Mouse (Mus musculus): ENCODE measurements around the gene Pla2g2f. TPM values are rescaled to one million over a fixed set of nuclear protein-coding genes. Genes with fewer than 3 reads are reported as not detected.

Gene Pla2g2f
- polyA plus RNA-seq, 1 experiment from 2014 or later, result 0.07 TPM

GRCm38 (mm10) chr4:138780300-138780699, 22.9 kb upstream of the Pla2g2f start:
- 73% methylated on average over 5 of the region's 5 CpGs for WGBS
- H3K27me3 ChIP-seq (ENCODE audit: control insufficient read depth, insufficient read depth, low read length), result peaks cover 16% of the 10 kb centered on the region

GRCm38 (mm10) chr4:138777417-138778407, 20.3 kb upstream of the Pla2g2f start:
- no peak for ATAC-seq (replicated peaks; ENCODE audit: extremely low read depth, insufficient read depth, low FRiP score)
- Histone ChIP-seq H3K27me3 (ENCODE audit: control insufficient read depth, insufficient read depth, low read length) (peaks cover 11% of the 10 kb centered on the region), H3K4me2 (ENCODE audit: low read depth, low read length) (no peak overlapping the region), H3K4me3 (ENCODE audit: low read length) (no peak overlapping the region), H3K27ac (ENCODE audit: low read length) (no peak overlapping the region), H3K9me3 (replicated peaks; ENCODE audit: control insufficient read depth, low read length) (no peaks in the 10 kb centered on the region), H3K4me1 (ENCODE audit: control insufficient read depth, insufficient read depth, low read length) (no peaks in the 10 kb centered on the region), H3K9ac (ENCODE audit: low read length) (no peak overlapping the region), H3K36me3 (ENCODE audit: control insufficient read depth, insufficient read depth) (no peaks in the 10 kb centered on the region)
- 44% methylated on average over 20 of the region's 20 CpGs for WGBS

More at GRCm38 (mm10) chr4:138780300-138780699, 22.9 kb upstream of the Pla2g2f start:
- H3K9me3 ChIP-seq (replicated peaks; ENCODE audit: control insufficient read depth, low read length), result no peaks in the 10 kb centered on the region
- no peak for ATAC-seq (replicated peaks; ENCODE audit: extremely low read depth, insufficient read depth, low FRiP score)
- no peaks in the 10 kb centered on the region for H3K36me3 ChIP-seq (ENCODE audit: control insufficient read depth, insufficient read depth)
- no peaks in the 10 kb centered on the region for H3K4me1 ChIP-seq (ENCODE audit: control insufficient read depth, insufficient read depth, low read length)
- no peak overlapping the region for H3K4me3 ChIP-seq (ENCODE audit: low read length)
- no peak overlapping the region for H3K9ac ChIP-seq (ENCODE audit: low read length)
- H3K4me2 ChIP-seq (ENCODE audit: low read depth, low read length), result no peak overlapping the region
- H3K27ac ChIP-seq (ENCODE audit: low read length), result no peak overlapping the region

GRCm38 (mm10) chr4:138775435-138775834, 18.0 kb upstream of the Pla2g2f start, which contains the start of gene Pla2g2d:
Gene Pla2g2d (plus strand): TSS chr4:138775735.
- WGBS, result 74% methylated on average over 6 of the region's 6 CpGs
- Histone ChIP-seq H3K9ac (ENCODE audit: low read length) (no peak within 1 kb of the TSS), H3K4me2 (ENCODE audit: low read depth, low read length) (no peak within 1 kb of the TSS), H3K27ac (ENCODE audit: low read length) (no peak within 1 kb of the TSS), H3K27me3 (ENCODE audit: control insufficient read depth, insufficient read depth, low read length) (peaks cover 11% of the 10 kb centered on the region), H3K4me1 (ENCODE audit: control insufficient read depth, insufficient read depth, low read length) (no peaks in the 10 kb centered on the region), H3K36me3 (ENCODE audit: control insufficient read depth, insufficient read depth) (no peaks in the 10 kb centered on the region), H3K4me3 (ENCODE audit: low read length) (no peak within 1 kb of the TSS), H3K9me3 (replicated peaks; ENCODE audit: control insufficient read depth, low read length) (no peaks in the 10 kb centered on the region)
- ATAC-seq (replicated peaks; ENCODE audit: extremely low read depth, insufficient read depth, low FRiP score), result no peak

- Histone ChIP-seq H3K27ac (ENCODE audit: low read length) (no peak overlapping the region), H3K9ac (ENCODE audit: low read length) (no peak overlapping the region), H3K4me2 (ENCODE audit: low read depth, low read length) (no peak overlapping the region), H3K36me3 (ENCODE audit: control insufficient read depth, insufficient read depth) (no peaks in the 10 kb centered on the region), H3K9me3 (replicated peaks; ENCODE audit: control insufficient read depth, low read length) (no peaks in the 10 kb centered on the region), H3K4me3 (ENCODE audit: low read length) (no peak overlapping the region), H3K4me1 (ENCODE audit: control insufficient read depth, insufficient read depth, low read length) (no peaks in the 10 kb centered on the region), H3K27me3 (ENCODE audit: control insufficient read depth, insufficient read depth, low read length) (peaks cover 8% of the 10 kb centered on the region)
- no peak for ATAC-seq (replicated peaks; ENCODE audit: extremely low read depth, insufficient read depth, low FRiP score)
- WGBS, result 63% methylated on average over 5 of the region's 5 CpGs
Measured at GRCm38 (mm10) chr4:138772386-138772785, 15.0 kb upstream of the Pla2g2f start.

- Histone ChIP-seq H3K4me2 (ENCODE audit: low read depth, low read length) (no peak overlapping the region), H3K9ac (ENCODE audit: low read length) (no peak overlapping the region), H3K36me3 (ENCODE audit: control insufficient read depth, insufficient read depth) (no peaks in the 10 kb centered on the region), H3K4me3 (ENCODE audit: low read length) (no peak overlapping the region), H3K27ac (ENCODE audit: low read length) (no peak overlapping the region), H3K4me1 (ENCODE audit: control insufficient read depth, insufficient read depth, low read length) (no peaks in the 10 kb centered on the region), H3K27me3 (ENCODE audit: control insufficient read depth, insufficient read depth, low read length) (peaks cover 8% of the 10 kb centered on the region), H3K9me3 (replicated peaks; ENCODE audit: control insufficient read depth, low read length) (no peaks in the 10 kb centered on the region)
- ATAC-seq (replicated peaks; ENCODE audit: extremely low read depth, insufficient read depth, low FRiP score), result no peak
- WGBS, result 74% methylated on average over 10 of the region's 10 CpGs
Measured at GRCm38 (mm10) chr4:138771970-138772369, 14.5 kb upstream of the Pla2g2f start.

GRCm38 (mm10) chr4:138762266-138762665, 4.8 kb upstream of the Pla2g2f start:
- H3K4me3 ChIP-seq (ENCODE audit: low read length), result no peak overlapping the region
- no peak overlapping the region for H3K4me2 ChIP-seq (ENCODE audit: low read depth, low read length)
- no peaks in the 10 kb centered on the region for H3K9me3 ChIP-seq (replicated peaks; ENCODE audit: control insufficient read depth, low read length)
- ATAC-seq (replicated peaks; ENCODE audit: extremely low read depth, insufficient read depth, low FRiP score), result no peak
- 65% methylated on average over 9 of the region's 9 CpGs for WGBS
- no peaks in the 10 kb centered on the region for H3K36me3 ChIP-seq (ENCODE audit: control insufficient read depth, insufficient read depth)
- H3K9ac ChIP-seq (ENCODE audit: low read length), result no peak overlapping the region
- H3K27ac ChIP-seq (ENCODE audit: low read length), result no peak overlapping the region
- H3K4me1 ChIP-seq (ENCODE audit: control insufficient read depth, insufficient read depth, low read length), result no peaks in the 10 kb centered on the region
- peaks cover 5% of the 10 kb centered on the region for H3K27me3 ChIP-seq (ENCODE audit: control insufficient read depth, insufficient read depth, low read length)

- WGBS, result 78% methylated on average over 11 of the region's 11 CpGs
Measured at GRCm38 (mm10) chr4:138755983-138756382, 1.4 kb downstream of the Pla2g2f start.

GRCm38 (mm10) chr4:138755439-138755838, 2.0 kb downstream of the Pla2g2f start:
- H3K27ac ChIP-seq (ENCODE audit: low read length), result no peak overlapping the region
- no peak overlapping the region for H3K9ac ChIP-seq (ENCODE audit: low read length)
- no peak for ATAC-seq (replicated peaks; ENCODE audit: extremely low read depth, insufficient read depth, low FRiP score)
- H3K4me1 ChIP-seq (ENCODE audit: control insufficient read depth, insufficient read depth, low read length), result no peaks in the 10 kb centered on the region
- H3K9me3 ChIP-seq (replicated peaks; ENCODE audit: control insufficient read depth, low read length), result no peaks in the 10 kb centered on the region; the same call in 1 of the 2 replicates
- H3K4me2 ChIP-seq (ENCODE audit: low read depth, low read length), result no peak overlapping the region
- WGBS, result 57% methylated on average over 4 of the region's 4 CpGs
- no peaks in the 10 kb centered on the region for H3K36me3 ChIP-seq (ENCODE audit: control insufficient read depth, insufficient read depth)
- H3K4me3 ChIP-seq (ENCODE audit: low read length), result no peak overlapping the region
- H3K27me3 ChIP-seq (ENCODE audit: control insufficient read depth, insufficient read depth, low read length), result peaks cover 3% of the 10 kb centered on the region

More at GRCm38 (mm10) chr4:138755983-138756382, 1.4 kb downstream of the Pla2g2f start:
- Histone ChIP-seq H3K4me2 (ENCODE audit: low read depth, low read length) (no peak overlapping the region), H3K9me3 (replicated peaks; ENCODE audit: control insufficient read depth, low read length) (no peaks in the 10 kb centered on the region; the same call in 1 of the 2 replicates), H3K27me3 (ENCODE audit: control insufficient read depth, insufficient read depth, low read length) (peaks cover 3% of the 10 kb centered on the region), H3K4me1 (ENCODE audit: control insufficient read depth, insufficient read depth, low read length) (no peaks in the 10 kb centered on the region), H3K9ac (ENCODE audit: low read length) (no peak overlapping the region), H3K36me3 (ENCODE audit: control insufficient read depth, insufficient read depth) (no peaks in the 10 kb centered on the region), H3K4me3 (ENCODE audit: low read length) (no peak overlapping the region), H3K27ac (ENCODE audit: low read length) (no peak overlapping the region)
- ATAC-seq (replicated peaks; ENCODE audit: extremely low read depth, insufficient read depth, low FRiP score), result no peak

- no peak overlapping the region for H3K4me3 ChIP-seq (ENCODE audit: low read length)
- H3K4me2 ChIP-seq (ENCODE audit: low read depth, low read length), result no peak overlapping the region
- no peak overlapping the region for H3K27ac ChIP-seq (ENCODE audit: low read length)
- H3K36me3 ChIP-seq (ENCODE audit: control insufficient read depth, insufficient read depth), result no peaks in the 10 kb centered on the region
- H3K4me1 ChIP-seq (ENCODE audit: control insufficient read depth, insufficient read depth, low read length), result no peaks in the 10 kb centered on the region
- H3K9ac ChIP-seq (ENCODE audit: low read length), result no peak overlapping the region
- H3K27me3 ChIP-seq (ENCODE audit: control insufficient read depth, insufficient read depth, low read length), result peaks cover 3% of the 10 kb centered on the region; the same call in 1 of the 2 replicates
- ATAC-seq (replicated peaks; ENCODE audit: extremely low read depth, insufficient read depth, low FRiP score), result no peak
- 40% methylated on average over 9 of the region's 9 CpGs for WGBS
- no peaks in the 10 kb centered on the region; the same call in 1 of the 2 replicates for H3K9me3 ChIP-seq (replicated peaks; ENCODE audit: control insufficient read depth, low read length)
Measured at GRCm38 (mm10) chr4:138754432-138754831, 3.0 kb downstream of the Pla2g2f start.

All from heart, embryonic 16.5 days (tissue).